Mouse (Mus musculus) liver, adult 2 months (tissue): ENCODE results near the gene Vps16.
A peak's percentile ranks its signal among the peaks of the same experiment; 100 is the strongest.

Experiments
- CTCF ChIP-seq: fragments of 200-500 bp; IDR thresholded peaks from 2 replicates; pipeline ENCODE4 v1.5.1; 2011; ENCODE audit warnings: low read depth, low read length, control low read depth
- POLR2A ChIP-seq: fragments of 200-500 bp; IDR thresholded peaks from 2 replicates; pipeline ENCODE4 v1.6.1; 2011; ENCODE audit warnings: low read length, control low read depth; ENCODE audit not compliant: insufficient read depth; ENCODE audit errors: extremely low read depth

DNA sequence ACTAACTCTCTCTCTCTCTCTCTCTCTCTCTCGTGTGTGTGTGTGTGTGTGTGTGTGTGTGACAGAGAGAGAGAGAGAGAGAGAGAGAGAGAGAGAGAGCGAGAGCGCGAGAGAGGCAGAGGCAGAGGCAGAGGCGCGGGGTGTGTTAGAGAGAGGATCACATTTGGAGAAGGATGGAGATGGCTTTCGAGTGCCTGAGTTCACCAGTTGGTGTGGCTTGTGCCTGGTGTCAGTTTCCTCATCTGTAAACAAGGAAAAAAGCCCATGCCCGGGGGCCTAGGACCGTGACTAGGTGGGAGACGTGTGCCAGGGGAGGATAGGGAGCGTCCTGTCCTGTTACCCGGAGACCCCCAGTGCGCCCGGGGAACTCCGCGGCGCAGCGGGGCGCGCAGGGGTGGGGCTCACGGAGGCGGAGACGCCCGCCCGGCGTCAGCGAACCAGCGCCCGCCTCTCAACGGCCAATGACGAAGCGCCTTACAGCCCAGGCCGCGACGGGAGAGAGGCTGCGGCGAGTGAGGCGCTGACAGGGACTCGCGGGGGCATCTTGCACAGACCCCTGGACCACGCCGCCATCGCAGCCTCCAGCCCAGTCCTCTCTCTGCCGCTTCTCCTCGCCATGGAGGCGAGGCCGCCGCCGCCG is 25.8 kb downstream of the Vps16 start, which contains the start of gene Ptpra:
- TF ChIP-seq POLR2A, result peak; percentile 72; the same call in 1 of the 2 replicates
- TF ChIP-seq CTCF, result no peak
